Mouse (Mus musculus): ENCODE measurements around the gene Pcgf2. TPM values are rescaled to one million over a fixed set of nuclear protein-coding genes. Genes with fewer than 3 reads are reported as not detected.

The Pcgf2 gene
- polyA plus RNA-seq, 1 experiment from 2014 or later, result 19.7 TPM

- Histone ChIP-seq H3K4me2 (no peak overlapping the region), H3K4me3 (ENCODE audit: low read depth, low read length) (no peak overlapping the region), H3K4me1 (ENCODE audit: insufficient read depth) (0 out of 2 replicates have a peak, but pooled peaks cover 3% of the 10 kb centered on the region), H3K27ac (ENCODE audit: low read depth) (no peak overlapping the region), H3K36me3 (ENCODE audit: insufficient read depth) (peaks cover 97% of the 10 kb centered on the region), H3K9me3 (ENCODE audit: low read depth, low read length) (no peaks in the 10 kb centered on the region), H3K9ac (no peak overlapping the region), H3K27me3 (ENCODE audit: insufficient read depth, low read length) (no peaks in the 10 kb centered on the region)
- DNase-seq (peak; percentile 47), ATAC-seq (ENCODE audit: insufficient read depth) (no peak)
- WGBS, result 65% methylated on average over 15 of the region's 15 CpGs
- no peak for TF ChIP-seq CTCF (IDR thresholded peaks at IDR 0.05; ENCODE audit: low read depth)
Observed at GRCm38 (mm10) chr11:97677381-97677780, 22.9 kb downstream of the Pcgf2 start.

DNA sequence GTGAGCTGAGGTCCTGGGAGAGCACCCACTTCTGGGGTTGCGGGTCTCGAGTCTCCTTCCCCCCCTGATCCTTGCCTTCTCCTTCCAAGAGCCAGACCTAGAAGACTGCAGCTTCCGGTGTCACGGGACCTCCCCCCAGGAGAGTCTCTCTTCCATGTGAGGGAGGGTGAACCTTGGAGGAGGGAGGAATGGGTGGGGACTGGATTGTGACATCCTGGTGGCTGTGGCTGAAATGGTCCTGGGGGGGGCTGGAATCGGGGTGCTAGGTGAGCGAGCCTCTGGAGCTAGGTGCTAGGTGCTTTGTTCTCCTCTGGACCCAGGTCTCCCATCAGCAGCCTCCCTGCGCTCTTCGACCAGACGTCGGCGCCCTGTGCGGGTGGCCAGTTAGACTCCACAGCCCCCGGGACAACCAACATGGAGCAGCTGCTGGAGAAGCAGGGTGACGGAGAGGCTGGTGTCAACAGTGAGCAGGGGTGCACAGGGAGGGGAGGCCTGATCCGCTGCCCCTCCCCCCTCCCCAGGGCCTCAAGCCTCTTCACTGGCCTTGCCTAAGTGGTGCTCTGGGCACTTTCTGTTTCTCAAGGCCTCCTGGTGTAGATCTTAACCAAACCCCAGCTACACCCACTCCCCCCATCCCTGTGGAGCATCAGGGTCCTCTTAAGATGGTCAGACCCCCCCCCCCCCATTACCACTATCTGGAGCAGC, 24.1 kb downstream of the Pcgf2 start:
- H3K27ac ChIP-seq (ENCODE audit: low read depth), result peak overlapping the region; percentile 27; the same call in 1 of the 2 replicates
- peak; percentile 18; the same call in 1 of the 2 replicates for ATAC-seq (ENCODE audit: insufficient read depth)
- no peak for DNase-seq

GRCm38 (mm10) chr11:97673148-97673547, 27.1 kb downstream of the Pcgf2 start:
- Histone ChIP-seq H3K36me3 (ENCODE audit: insufficient read depth) (peaks cover 97% of the 10 kb centered on the region), H3K4me1 (ENCODE audit: insufficient read depth) (peaks cover 13% of the 10 kb centered on the region), H3K27me3 (ENCODE audit: insufficient read depth, low read length) (no peaks in the 10 kb centered on the region), H3K9me3 (ENCODE audit: low read depth, low read length) (no peaks in the 10 kb centered on the region), H3K9ac (no peak overlapping the region), H3K4me3 (ENCODE audit: low read depth, low read length) (no peak overlapping the region), H3K27ac (ENCODE audit: low read depth) (no peak overlapping the region), H3K4me2 (no peak overlapping the region)
- DNase-seq (no peak), ATAC-seq (ENCODE audit: insufficient read depth) (no peak)
- TF ChIP-seq CTCF (IDR thresholded peaks at IDR 0.05; ENCODE audit: low read depth), result no peak
- 74% methylated on average over 11 of the region's 11 CpGs for WGBS

More for the DNA sequence above, 24.1 kb downstream of the Pcgf2 start:
- H3K4me3 ChIP-seq (ENCODE audit: low read depth, low read length), result no peak overlapping the region
- WGBS, result 68% methylated on average over 15 of the region's 15 CpGs
- no peak overlapping the region; the same call in 1 of the 2 replicates for H3K9ac ChIP-seq
- peaks cover 98% of the 10 kb centered on the region for H3K36me3 ChIP-seq (ENCODE audit: insufficient read depth)
- no peak for TF ChIP-seq CTCF (IDR thresholded peaks at IDR 0.05; ENCODE audit: low read depth)
- no peak overlapping the region for H3K4me2 ChIP-seq
- no peaks in the 10 kb centered on the region for H3K9me3 ChIP-seq (ENCODE audit: low read depth, low read length)
- 0 out of 2 replicates have a peak, but pooled peaks cover 3% of the 10 kb centered on the region for H3K4me1 ChIP-seq (ENCODE audit: insufficient read depth)
- H3K27me3 ChIP-seq (ENCODE audit: insufficient read depth, low read length), result no peaks in the 10 kb centered on the region

DNA sequence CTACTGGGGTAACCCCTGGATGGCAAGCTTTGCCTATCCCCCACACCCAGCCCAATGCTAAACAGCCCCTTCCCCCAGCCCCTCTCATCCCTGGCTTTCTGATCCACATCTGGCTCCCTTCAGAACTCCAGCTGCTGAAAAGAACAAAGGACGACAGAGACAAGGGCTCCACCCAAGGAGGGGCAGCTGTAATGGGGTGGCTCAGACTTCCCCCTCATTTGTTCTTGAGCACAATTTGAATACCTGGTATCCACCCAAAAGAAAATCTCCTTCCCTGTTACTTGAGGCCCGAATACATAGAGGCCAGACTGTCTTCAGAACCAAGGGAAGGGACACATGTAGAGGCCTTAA, 29.1 kb downstream of the Pcgf2 start:
- no peak overlapping the region for H3K9ac ChIP-seq
- no peak overlapping the region for H3K27ac ChIP-seq (ENCODE audit: low read depth)
- DNase-seq (no peak), ATAC-seq (ENCODE audit: insufficient read depth) (no peak)
- no peak overlapping the region for H3K4me2 ChIP-seq
- no peaks in the 10 kb centered on the region for H3K27me3 ChIP-seq (ENCODE audit: insufficient read depth, low read length)
- 65% methylated on average over 2 of the region's 2 CpGs for WGBS
- no peaks in the 10 kb centered on the region for H3K9me3 ChIP-seq (ENCODE audit: low read depth, low read length)
- H3K36me3 ChIP-seq (ENCODE audit: insufficient read depth), result peaks cover 95% of the 10 kb centered on the region
- H3K4me3 ChIP-seq (ENCODE audit: low read depth, low read length), result no peak overlapping the region
- H3K4me1 ChIP-seq (ENCODE audit: insufficient read depth), result peaks cover 13% of the 10 kb centered on the region
- no peak for TF ChIP-seq CTCF (IDR thresholded peaks at IDR 0.05; ENCODE audit: low read depth)

GRCm38 (mm10) chr11:97670234-97671176, 29.8 kb downstream of the Pcgf2 start:
- no peaks in the 10 kb centered on the region for H3K9me3 ChIP-seq (ENCODE audit: low read depth, low read length)
- 0 out of 2 replicates have a peak overlapping the region, but pooled peaks have one; percentile 33 for H3K4me2 ChIP-seq
- H3K27me3 ChIP-seq (ENCODE audit: insufficient read depth, low read length), result no peaks in the 10 kb centered on the region
- peak; percentile 25; the same call in 1 of the 2 replicates for TF ChIP-seq CTCF (IDR thresholded peaks at IDR 0.05; ENCODE audit: low read depth)
- peaks cover 93% of the 10 kb centered on the region for H3K36me3 ChIP-seq (ENCODE audit: insufficient read depth)
- DNase-seq (no peak), ATAC-seq (ENCODE audit: insufficient read depth) (no peak)
- 38% methylated on average over 13 of the region's 13 CpGs for WGBS
- H3K27ac ChIP-seq (ENCODE audit: low read depth), result peak overlapping the region; percentile 67; the same call in 1 of the 2 replicates
- H3K4me1 ChIP-seq (ENCODE audit: insufficient read depth), result peaks cover 13% of the 10 kb centered on the region
- no peak overlapping the region for H3K4me3 ChIP-seq (ENCODE audit: low read depth, low read length)
- no peak overlapping the region for H3K9ac ChIP-seq

DNA sequence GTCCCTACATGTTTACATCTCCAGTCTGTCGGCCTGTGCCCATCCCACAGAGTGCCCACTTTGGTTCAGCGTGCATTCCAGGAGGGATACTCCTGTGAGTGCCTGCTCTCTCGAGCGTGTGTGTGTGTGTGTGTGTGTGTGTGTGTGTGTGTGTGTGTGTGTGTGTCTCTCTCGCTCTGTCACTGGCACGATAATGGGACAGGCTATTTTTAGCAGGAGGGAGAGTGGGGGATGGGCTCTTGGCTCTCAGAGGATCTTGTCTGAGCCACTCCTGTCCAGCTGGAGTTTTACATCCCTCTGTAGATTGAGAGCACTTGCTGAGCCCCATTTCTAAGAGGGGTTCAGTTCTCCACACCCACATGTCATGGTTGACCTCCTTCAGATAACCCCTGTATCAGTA, 30.5 kb downstream of the Pcgf2 start:
- Histone ChIP-seq H3K9ac (no peak overlapping the region), H3K4me2 (peak overlapping the region; percentile 33; the same call in 1 of the 2 replicates), H3K4me3 (ENCODE audit: low read depth, low read length) (no peak overlapping the region), H3K9me3 (ENCODE audit: low read depth, low read length) (no peaks in the 10 kb centered on the region), H3K4me1 (ENCODE audit: insufficient read depth) (peaks cover 16% of the 10 kb centered on the region), H3K36me3 (ENCODE audit: insufficient read depth) (peaks cover 86% of the 10 kb centered on the region), H3K27ac (ENCODE audit: low read depth) (peak overlapping the region; percentile 67; the same call in 1 of the 2 replicates), H3K27me3 (ENCODE audit: insufficient read depth, low read length) (no peaks in the 10 kb centered on the region)
- DNase-seq, result peak; percentile 88
- 6% methylated on average over 6 of the region's 6 CpGs for WGBS
- TF ChIP-seq CTCF (IDR thresholded peaks at IDR 0.05; ENCODE audit: low read depth), result no peak
- peak; percentile 62; the same call in 1 of the 2 replicates for ATAC-seq (ENCODE audit: insufficient read depth)

Data from lung, embryonic 14.5 days (tissue).